Mouse (Mus musculus): ENCODE measurements around the gene Cgrrf1.

Cgrrf1 gene

GRCm38 (mm10) chr14:46897953-46898352, 66.0 kb downstream of the Cgrrf1 start:
- DNase-seq, result no peak

- DNase-seq, result no peak
Observed at GRCm38 (mm10) chr14:46898626-46899025, 66.7 kb downstream of the Cgrrf1 start.

- DNase-seq, result peak; percentile 88
Observed at GRCm38 (mm10) chr14:46902498-46903087, 70.7 kb downstream of the Cgrrf1 start.
